Mouse (Mus musculus) forebrain, embryonic 13.5 days (tissue): ENCODE measurements around the gene Smok3b. TPM values are rescaled to one million over a fixed set of nuclear protein-coding genes. Genes with fewer than 3 reads are reported as not detected.
"Not testable (repeated sequence)": the region's sequence is repeated elsewhere in the genome, so short reads cannot be mapped to it uniquely, and the experiment has no call there.

Experiments used
- ATAC-seq: fragments of 200-750 bp; cut with Nextera tagmentation; 2 replicates; pipeline ENCODE4 v1.8.0; 2017
- H3K27ac ChIP-seq: fragments of 300-500 bp; sonication (generic); 2 replicates; pipeline ENCODE4 v1.5.1; 2015; ENCODE audit warnings: inconsistent platforms, mild to moderate bottlenecking, moderate library complexity
- H3K27me3 ChIP-seq: fragments of 300-500 bp; sonication (generic); 2 replicates; pipeline ENCODE4 v1.6.1; 2015; ENCODE audit warnings: mild to moderate bottlenecking, inconsistent platforms
- H3K36me3 ChIP-seq: fragments of 300-500 bp; sonication (generic); 2 replicates; pipeline ENCODE4 v1.6.1; 2015; ENCODE audit warnings: mild to moderate bottlenecking, inconsistent platforms; ENCODE audit not compliant: poor library complexity, severe bottlenecking
- H3K4me1 ChIP-seq: fragments of 300-500 bp; sonication (generic); 2 replicates; pipeline ENCODE4 v1.6.1; 2015; ENCODE audit warnings: inconsistent platforms
- H3K4me2 ChIP-seq: fragments of 300-500 bp; sonication (generic); 2 replicates; pipeline ENCODE4 v1.6.1; 2015; ENCODE audit warnings: inconsistent platforms, mild to moderate bottlenecking, moderate library complexity
- H3K4me3 ChIP-seq: fragments of 300-500 bp; sonication (generic); 2 replicates; pipeline ENCODE4 v1.5.1; 2015; ENCODE audit warnings: mild to moderate bottlenecking, inconsistent platforms
- H3K9ac ChIP-seq: fragments of 300-500 bp; sonication (generic); 2 replicates; pipeline ENCODE4 v1.6.1; 2015; ENCODE audit warnings: mild to moderate bottlenecking, inconsistent platforms
- H3K9me3 ChIP-seq: fragments of 300-500 bp; sonication (generic); replicated peaks from 2 replicates; pipeline ENCODE4 v1.6.1; 2016; ENCODE audit warnings: inconsistent platforms
- WGBS: fragments of 180-500 bp; shearing (Covaris S2); methylation state at CpG from one replicate; pipeline ENCODE4 v1.1.7; 2015; 5-methylcytosine and 5-hydroxymethylcytosine counted together
- polyA plus RNA-seq: library from polyadenylated mRNA; unstranded; fragments of >200 nt; fragmentation: Nextera tagmentation; extraction: Ambion mirVana; gene quantifications from 2 replicates; pipeline ENCODE4 v1.2.1, GENCODE M21; 2015

Smok3b gene
- not detected in 2 replicates for polyA plus RNA-seq

GRCm38 (mm10) chr5:138020961-138021479, at the start of gene Smok3b, which contains the start of gene Smok3a:
Gene Smok3b, plus strand, starts transcription at chr5:138021429.
Gene Smok3a, plus strand, starts transcription at chr5:138021261.
- H3K4me2 ChIP-seq, H3K4me3 ChIP-seq, H3K9ac ChIP-seq, H3K36me3 ChIP-seq, H3K27me3 ChIP-seq, H3K4me1 ChIP-seq, ATAC-seq, H3K9me3 ChIP-seq, H3K27ac ChIP-seq: not testable (repeated sequence)
- 97% methylated on average over 4 of the region's 7 CpGs for WGBS

DNA sequence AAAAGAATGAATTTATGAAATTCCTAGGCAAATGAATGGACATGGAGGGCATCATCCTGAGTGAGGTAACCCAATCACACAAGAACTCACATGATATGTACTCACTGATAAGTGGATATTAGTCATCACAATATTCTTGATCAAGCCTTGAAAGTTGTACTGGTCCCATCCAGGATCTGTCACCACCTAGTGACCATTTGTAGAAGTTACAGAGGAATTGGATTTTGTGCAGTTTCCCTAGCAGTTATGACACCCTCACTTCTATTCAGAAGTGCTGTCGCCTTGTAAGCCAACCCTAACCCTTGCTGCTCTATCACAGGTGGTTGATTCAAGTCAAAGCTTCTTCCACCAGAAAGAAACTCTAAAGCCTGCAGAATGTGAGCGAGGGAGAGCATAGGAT, 48.1 kb upstream of the Smok3b start:
- no peaks in the 10 kb centered on the region for H3K27me3 ChIP-seq
- H3K9me3 ChIP-seq = no peaks in the 10 kb centered on the region
- no peaks in the 10 kb centered on the region for H3K4me1 ChIP-seq
- WGBS = 70% methylated on average over 2 of the region's 2 CpGs
- no peak for ATAC-seq
- no peak overlapping the region for H3K9ac ChIP-seq
- no peak overlapping the region for H3K27ac ChIP-seq
- no peak overlapping the region for H3K4me2 ChIP-seq
- no peak overlapping the region for H3K4me3 ChIP-seq
- H3K36me3 ChIP-seq = no peaks in the 10 kb centered on the region

GRCm38 (mm10) chr5:137973738-137974137, 47.5 kb upstream of the Smok3b start:
- H3K4me1 ChIP-seq = no peaks in the 10 kb centered on the region
- ATAC-seq = no peak
- 54% methylated on average over 3 of the region's 3 CpGs for WGBS
- no peak overlapping the region for H3K9ac ChIP-seq
- no peaks in the 10 kb centered on the region for H3K27me3 ChIP-seq
- no peak overlapping the region for H3K4me3 ChIP-seq
- H3K9me3 ChIP-seq = no peaks in the 10 kb centered on the region
- no peak overlapping the region for H3K27ac ChIP-seq
- H3K4me2 ChIP-seq = no peak overlapping the region
- H3K36me3 ChIP-seq = no peaks in the 10 kb centered on the region

DNA sequence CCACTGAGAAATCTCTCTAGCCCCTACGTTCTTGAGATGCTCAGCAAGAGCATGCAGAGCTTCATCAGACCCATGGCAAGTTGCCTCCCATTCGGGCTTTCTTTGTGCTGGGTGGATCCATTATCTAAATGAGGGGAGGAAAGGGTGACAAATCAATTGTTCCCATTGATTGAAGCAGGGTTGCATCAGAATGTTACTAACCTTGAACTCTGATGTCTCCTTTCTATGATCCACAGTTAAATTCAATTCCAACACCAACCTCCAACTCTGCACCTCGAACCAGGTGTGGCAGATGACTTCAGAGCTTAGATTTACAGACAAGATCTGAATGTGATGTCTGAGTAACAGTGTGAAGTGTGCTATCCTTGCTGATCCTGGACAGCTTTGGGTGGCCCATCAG, 46.5 kb upstream of the Smok3b start:
- Histone ChIP-seq H3K36me3 (no peaks in the 10 kb centered on the region), H3K27ac (no peak overlapping the region), H3K4me3 (no peak overlapping the region), H3K9me3 (no peaks in the 10 kb centered on the region), H3K9ac (no peak overlapping the region), H3K4me2 (no peak overlapping the region), H3K27me3 (no peaks in the 10 kb centered on the region), H3K4me1 (no peaks in the 10 kb centered on the region)
- WGBS = 69% methylated on average over 3 of the region's 3 CpGs
- no peak for ATAC-seq

DNA sequence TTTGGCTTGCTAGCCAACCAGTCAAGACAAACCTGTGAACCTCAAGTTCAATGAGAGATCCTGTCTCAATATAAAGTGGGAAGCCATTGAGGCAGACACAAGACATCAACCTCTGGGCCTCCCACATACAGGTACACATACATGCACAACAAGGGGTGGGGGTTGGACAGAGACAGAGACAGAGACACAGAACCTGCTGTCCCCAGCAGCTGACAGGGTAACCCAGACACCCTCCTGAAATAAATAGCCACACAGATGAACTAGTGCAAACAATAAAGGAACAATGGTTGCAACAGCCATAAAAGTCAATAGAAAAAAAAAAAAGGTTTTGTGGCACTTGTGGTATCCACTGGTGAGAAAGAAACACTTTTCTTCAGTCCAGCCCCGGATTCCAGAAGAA, 45.8 kb upstream of the Smok3b start:
- no peak overlapping the region for H3K4me3 ChIP-seq
- H3K9me3 ChIP-seq = no peaks in the 10 kb centered on the region
- WGBS = 43% methylated on average over 1 of the region's 1 CpGs
- no peak overlapping the region for H3K27ac ChIP-seq
- no peaks in the 10 kb centered on the region for H3K4me1 ChIP-seq
- H3K4me2 ChIP-seq = no peak overlapping the region
- H3K9ac ChIP-seq = no peak overlapping the region
- no peak for ATAC-seq
- H3K27me3 ChIP-seq = no peaks in the 10 kb centered on the region
- H3K36me3 ChIP-seq = no peaks in the 10 kb centered on the region

GRCm38 (mm10) chr5:137977291-137977690, 43.9 kb upstream of the Smok3b start:
- no peaks in the 10 kb centered on the region for H3K27me3 ChIP-seq
- ATAC-seq = no peak
- H3K9me3 ChIP-seq = no peaks in the 10 kb centered on the region
- no peaks in the 10 kb centered on the region for H3K4me1 ChIP-seq
- 34% methylated on average over 1 of the region's 1 CpGs for WGBS
- H3K36me3 ChIP-seq = no peaks in the 10 kb centered on the region
- H3K4me3 ChIP-seq = no peak overlapping the region
- H3K9ac ChIP-seq = no peak overlapping the region
- no peak overlapping the region for H3K27ac ChIP-seq
- no peak overlapping the region for H3K4me2 ChIP-seq

- 73% methylated on average over 2 of the region's 2 CpGs for WGBS
Observed at GRCm38 (mm10) chr5:137979081-137979480, 42.1 kb upstream of the Smok3b start.

DNA sequence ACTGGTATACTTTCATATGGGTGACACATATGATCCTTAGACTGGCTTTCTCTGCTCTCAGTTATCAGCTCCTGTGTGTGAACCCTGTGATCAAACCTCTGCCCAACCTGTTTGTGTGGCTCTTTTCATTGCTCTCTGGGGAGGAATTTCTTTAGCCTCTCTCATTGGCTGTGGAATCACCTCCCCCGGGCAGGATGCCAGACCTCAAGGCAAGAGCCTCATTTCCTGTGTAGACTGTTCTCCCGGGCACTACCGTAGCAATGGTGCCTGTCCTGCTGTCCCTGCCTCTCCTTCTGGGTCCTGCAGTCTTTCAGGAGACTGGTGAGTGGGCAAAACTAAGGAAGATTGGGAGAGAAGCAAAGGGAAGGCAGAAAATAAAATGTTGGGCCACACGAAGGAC, 39.9 kb upstream of the Smok3b start, which contains the start of gene Azgp1:
Azgp1 (plus strand) TSS at position 221 of the 400 bp plus-strand sequence.
- Histone ChIP-seq H3K4me3 (no peak within 1 kb of the TSS), H3K27me3 (no peaks in the 10 kb centered on the region), H3K36me3 (no peaks in the 10 kb centered on the region), H3K9ac (no peak within 1 kb of the TSS), H3K27ac (no peak within 1 kb of the TSS), H3K4me1 (no peaks in the 10 kb centered on the region), H3K9me3 (no peaks in the 10 kb centered on the region), H3K4me2 (no peak within 1 kb of the TSS)
- ATAC-seq = no peak
- WGBS = 90% methylated on average over 4 of the region's 4 CpGs

More at GRCm38 (mm10) chr5:137979081-137979480, 42.1 kb upstream of the Smok3b start:
- H3K27ac ChIP-seq = no peak overlapping the region
- H3K4me3 ChIP-seq = no peak overlapping the region
- H3K27me3 ChIP-seq = no peaks in the 10 kb centered on the region
- no peaks in the 10 kb centered on the region for H3K9me3 ChIP-seq
- H3K36me3 ChIP-seq = no peaks in the 10 kb centered on the region
- ATAC-seq = no peak
- H3K9ac ChIP-seq = no peak overlapping the region
- H3K4me2 ChIP-seq = no peak overlapping the region
- H3K4me1 ChIP-seq = no peaks in the 10 kb centered on the region

DNA sequence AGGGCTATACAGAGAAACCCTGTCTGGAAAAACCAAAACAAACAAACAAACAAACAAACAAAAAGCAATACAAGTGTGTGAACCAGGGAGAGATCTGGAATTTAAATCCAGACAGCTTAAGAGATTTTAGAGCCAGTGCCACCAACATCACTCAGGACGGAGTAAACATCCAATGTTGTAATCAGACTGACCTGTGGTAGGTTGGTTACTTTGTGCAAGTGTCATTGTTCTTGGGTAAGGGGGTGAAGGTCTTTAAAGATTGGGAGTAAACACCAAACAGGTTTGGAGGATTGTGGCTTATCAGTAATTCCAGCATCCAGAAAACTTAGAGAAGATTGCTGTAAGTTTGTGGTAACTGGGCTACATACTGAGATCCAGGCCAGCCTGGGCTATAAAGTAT, 34.9 kb upstream of the Smok3b start:
- Histone ChIP-seq H3K9ac (no peak overlapping the region), H3K27ac (no peak overlapping the region), H3K4me3 (no peak overlapping the region), H3K27me3 (no peaks in the 10 kb centered on the region), H3K4me2 (no peak overlapping the region), H3K36me3 (no peaks in the 10 kb centered on the region), H3K9me3 (no peaks in the 10 kb centered on the region), H3K4me1 (no peaks in the 10 kb centered on the region)
- ATAC-seq = no peak
- WGBS = 84% methylated on average over 1 of the region's 1 CpGs

DNA sequence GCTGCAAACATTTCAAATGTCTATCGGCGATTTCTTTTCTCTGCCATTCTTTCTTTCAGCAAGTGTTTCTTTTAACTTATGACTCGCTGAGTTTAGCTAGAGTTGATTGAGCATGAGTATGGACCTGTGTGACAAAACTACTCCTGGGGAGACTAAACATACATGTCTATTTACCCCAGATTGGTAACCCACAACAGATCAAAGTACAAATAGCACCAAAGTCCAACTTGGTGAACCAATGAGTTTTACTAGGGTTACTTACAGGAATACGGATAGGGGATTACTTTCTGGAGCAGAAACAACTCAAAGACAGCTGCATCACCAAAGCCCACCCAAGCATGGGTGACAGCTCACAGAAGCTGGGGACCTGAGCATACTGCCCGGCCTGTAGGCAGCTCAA, 11.8 kb upstream of the Smok3b start:
- H3K27me3 ChIP-seq = no peaks in the 10 kb centered on the region
- H3K9me3 ChIP-seq = 0 out of 2 replicates have a peak, but pooled peaks cover 5% of the 10 kb centered on the region
- no peak overlapping the region for H3K4me3 ChIP-seq
- H3K36me3 ChIP-seq = no peaks in the 10 kb centered on the region
- no peak overlapping the region for H3K9ac ChIP-seq
- no peaks in the 10 kb centered on the region for H3K4me1 ChIP-seq
- no peak overlapping the region for H3K27ac ChIP-seq
- ATAC-seq = no peak
- H3K4me2 ChIP-seq = no peak overlapping the region
- 91% methylated on average over 5 of the region's 5 CpGs for WGBS

- no peak overlapping the region for H3K9ac ChIP-seq
- H3K4me2 ChIP-seq = no peak overlapping the region
- ATAC-seq = no peak
- no peak overlapping the region for H3K27ac ChIP-seq
- no peaks in the 10 kb centered on the region for H3K27me3 ChIP-seq
- 95% methylated on average over 5 of the region's 5 CpGs for WGBS
- H3K4me1 ChIP-seq = no peaks in the 10 kb centered on the region
- no peak overlapping the region for H3K4me3 ChIP-seq
- H3K36me3 ChIP-seq = no peaks in the 10 kb centered on the region
- H3K9me3 ChIP-seq = no peaks in the 10 kb centered on the region
Observed at GRCm38 (mm10) chr5:138012382-138012781, 8.8 kb upstream of the Smok3b start.

DNA sequence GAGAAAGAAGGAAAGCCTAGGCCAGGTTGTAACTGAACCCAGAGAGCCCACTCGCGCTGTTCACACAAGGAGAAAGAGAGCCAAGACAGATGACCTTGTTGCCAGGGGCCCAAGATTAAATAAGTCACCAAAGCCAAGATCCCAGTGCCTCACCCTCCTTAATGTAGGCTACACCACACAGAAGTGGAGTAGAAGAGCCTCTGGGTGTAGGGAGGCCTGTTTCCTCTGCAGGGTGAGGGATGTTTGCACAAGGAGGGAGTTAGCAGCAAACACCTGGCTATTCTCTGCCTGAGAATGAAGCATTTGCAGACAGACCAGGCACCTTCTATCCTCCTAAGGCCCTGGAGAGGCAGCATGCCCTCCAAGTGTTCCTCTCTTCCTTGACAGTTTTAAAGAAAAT, 4.7 kb upstream of the Smok3b start:
- H3K27me3 ChIP-seq = no peaks in the 10 kb centered on the region
- H3K36me3 ChIP-seq = no peaks in the 10 kb centered on the region
- H3K4me3 ChIP-seq = no peak overlapping the region
- no peaks in the 10 kb centered on the region for H3K4me1 ChIP-seq
- H3K9me3 ChIP-seq = no peaks in the 10 kb centered on the region
- no peak overlapping the region for H3K9ac ChIP-seq
- H3K4me2 ChIP-seq = no peak overlapping the region
- ATAC-seq = no peak
- 89% methylated on average over 2 of the region's 2 CpGs for WGBS
- H3K27ac ChIP-seq = no peak overlapping the region

DNA sequence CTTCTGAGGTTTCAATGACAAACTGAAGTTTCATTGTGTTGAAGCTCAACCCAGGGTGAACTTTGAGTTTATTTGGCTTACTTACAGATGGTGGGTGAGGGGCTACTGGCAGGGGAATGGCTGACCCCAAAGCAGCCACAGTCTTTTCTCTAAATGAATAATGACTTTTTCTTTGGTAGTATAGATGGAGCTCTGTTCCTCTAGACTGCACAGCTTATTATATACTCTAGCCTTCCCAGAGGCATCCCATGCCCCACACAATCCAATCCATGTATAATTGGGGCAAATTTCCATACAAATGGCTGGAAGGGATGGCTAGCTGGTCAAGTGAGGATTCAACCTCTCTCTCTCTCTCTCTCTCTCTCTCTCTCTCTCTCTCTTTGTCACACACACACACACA, 4.2 kb upstream of the Smok3b start:
- Histone ChIP-seq H3K4me1 (no peaks in the 10 kb centered on the region), H3K4me2 (no peak overlapping the region), H3K27ac (no peak overlapping the region), H3K9ac (no peak overlapping the region), H3K27me3 (no peaks in the 10 kb centered on the region), H3K9me3 (no peaks in the 10 kb centered on the region), H3K36me3 (no peaks in the 10 kb centered on the region), H3K4me3 (no peak overlapping the region)
- ATAC-seq = no peak
